Mouse (Mus musculus) heart, adult 9 months (tissue): Measurements from ENCODE around the gene Slc2a12.
A peak's percentile ranks its signal among the peaks of the same experiment; 100 is the strongest.

Experiments used
- DNase-seq, 2 experiments: peaks; one replicate each; pipeline ENCODE4 v3.0.0; 2022; ENCODE audit warnings: low spot score in 2 of 2

The Slc2a12 gene

GRCm38 (mm10) chr10:22660286-22661000 lies 15.6 kb downstream of the Slc2a12 start:
- no peak for DNase-seq

GRCm38 (mm10) chr10:22668509-22668908 lies 23.7 kb downstream of the Slc2a12 start:
- DNase-seq = no peak

GRCm38 (mm10) chr10:22674176-22674575 lies 29.4 kb downstream of the Slc2a12 start:
- no peak for DNase-seq

- DNase-seq = no peak
Observed at GRCm38 (mm10) chr10:22675848-22676630, 31.2 kb downstream of the Slc2a12 start.

GRCm38 (mm10) chr10:22696236-22696635 lies 51.4 kb downstream of the Slc2a12 start:
- no peak for DNase-seq

- DNase-seq = no peak
Observed at GRCm38 (mm10) chr10:22696864-22697263, 52.1 kb downstream of the Slc2a12 start.

- DNase-seq = no peak
Observed at GRCm38 (mm10) chr10:22698158-22698953, 53.5 kb downstream of the Slc2a12 start.

- DNase-seq = peak in 1 of 2 experiments; percentile 56
Observed at GRCm38 (mm10) chr10:22699487-22700335, 54.9 kb downstream of the Slc2a12 start.

- peak in 1 of 2 experiments; percentile 41 for DNase-seq
Observed at GRCm38 (mm10) chr10:22700773-22701172, 56.0 kb downstream of the Slc2a12 start.

GRCm38 (mm10) chr10:22701485-22702315 lies 56.9 kb downstream of the Slc2a12 start:
- DNase-seq = no peak

- no peak for DNase-seq
Observed at GRCm38 (mm10) chr10:22703844-22704243, 59.0 kb downstream of the Slc2a12 start.

GRCm38 (mm10) chr10:22708190-22708843 lies 63.5 kb downstream of the Slc2a12 start:
- DNase-seq = no peak

- no peak for DNase-seq
Observed at GRCm38 (mm10) chr10:22710173-22710777, 65.5 kb downstream of the Slc2a12 start.

- DNase-seq = no peak
Observed at GRCm38 (mm10) chr10:22712955-22713354, 68.1 kb downstream of the Slc2a12 start.

- peak; percentile 23 to 44 for DNase-seq
Observed at GRCm38 (mm10) chr10:22714520-22714919, 69.7 kb downstream of the Slc2a12 start.

- DNase-seq = no peak
Observed at GRCm38 (mm10) chr10:22718475-22718874, 73.7 kb downstream of the Slc2a12 start.

- DNase-seq = no peak
Observed at GRCm38 (mm10) chr10:22720781-22721529, 76.1 kb downstream of the Slc2a12 start.

GRCm38 (mm10) chr10:22725166-22725565 lies 80.4 kb downstream of the Slc2a12 start:
- DNase-seq = no peak

- DNase-seq = no peak
Observed at GRCm38 (mm10) chr10:22726295-22726694, 81.5 kb downstream of the Slc2a12 start.
